Mouse (Mus musculus) gastrocnemius, adult 2 months (tissue): ENCODE measurements at regions not wholly inside any gene's neighbourhood (a gene's known extent, or its start where the extent isn't known, plus 50 kb on each side); places are given as distances from the start of the nearest gene placed in this dataset.

ENCODE experiments used
- DNase-seq: peaks from one replicate; pipeline ENCODE4 v3.0.0; 2022
- H3K27ac ChIP-seq: fragments of 200-600 bp; 2 replicates; pipeline ENCODE4 v1.8.1; 2022; ENCODE audit warnings: mild to moderate bottlenecking
- H3K4me3 ChIP-seq: fragments of 200-600 bp; 2 replicates; pipeline ENCODE4 v1.8.1; 2022; ENCODE audit warnings: mild to moderate bottlenecking, moderate library complexity
- CTCF ChIP-seq: fragments of 200-600 bp; IDR thresholded peaks from 2 replicates; pipeline ENCODE4 v1.8.1; 2022; ENCODE audit warnings: antibody characterized with exemption, mild to moderate bottlenecking, moderate library complexity
- intact Hi-C: fragments of 180-260 bp; cut with DNase I; formaldehyde crosslinking; loops from one replicate; pipeline ENCODE4 v1.15.1; 2025

- Histone ChIP-seq H3K4me3 (no peak overlapping the region), H3K27ac (no peak overlapping the region)
- DNase-seq, result no peak
- TF ChIP-seq CTCF, result no peak
- intact Hi-C loops, result no loop called here
Observed at GRCm38 (mm10) chr12:98005671-98006469, 253.4 kb downstream of the Galc start.

GRCm38 (mm10) chr12:98002217-98002616, 257.0 kb downstream of the Galc start:
- no peak overlapping the region for H3K27ac ChIP-seq
- H3K4me3 ChIP-seq, result no peak overlapping the region
- intact Hi-C loops, result no loop called here
- TF ChIP-seq CTCF, result no peak
- DNase-seq, result no peak

GRCm38 (mm10) chr12:97994884-97995283, 264.4 kb downstream of the Galc start:
- TF ChIP-seq CTCF, result no peak
- Histone ChIP-seq H3K27ac (no peak overlapping the region), H3K4me3 (no peak overlapping the region)
- intact Hi-C loops, result no loop called here
- DNase-seq, result no peak

GRCm38 (mm10) chr12:97993937-97994336, 265.3 kb downstream of the Galc start:
- no peak overlapping the region for H3K27ac ChIP-seq
- no peak for TF ChIP-seq CTCF
- DNase-seq, result no peak
- intact Hi-C loops, result no loop called here
- H3K4me3 ChIP-seq, result no peak overlapping the region

- intact Hi-C loops, result no loop called here
- Histone ChIP-seq H3K4me3 (no peak overlapping the region), H3K27ac (no peak overlapping the region)
- no peak for DNase-seq
- no peak for TF ChIP-seq CTCF
Observed at GRCm38 (mm10) chr12:97983390-97983789, 275.9 kb downstream of the Galc start.

GRCm38 (mm10) chr12:97978668-97979067, 280.6 kb downstream of the Galc start:
- intact Hi-C loops, result no loop called here
- DNase-seq, result no peak
- no peak for TF ChIP-seq CTCF
- Histone ChIP-seq H3K27ac (no peak overlapping the region), H3K4me3 (no peak overlapping the region)

- intact Hi-C loops, result no loop called here
- Histone ChIP-seq H3K27ac (no peak overlapping the region), H3K4me3 (no peak overlapping the region)
- DNase-seq, result no peak
- no peak for TF ChIP-seq CTCF
Observed at GRCm38 (mm10) chr12:97978178-97978651, 281.0 kb downstream of the Galc start.

- DNase-seq, result no peak
- no peak overlapping the region for H3K27ac ChIP-seq
- H3K4me3 ChIP-seq, result no peak overlapping the region
- intact Hi-C loops, result no loop called here
- TF ChIP-seq CTCF, result no peak
Observed at GRCm38 (mm10) chr12:97977633-97978032, 281.6 kb downstream of the Galc start.

GRCm38 (mm10) chr12:97973909-97974510, 285.2 kb downstream of the Galc start:
- intact Hi-C loops, result no loop called here

GRCm38 (mm10) chr12:97957201-97957600, 302.1 kb downstream of the Galc start:
- Histone ChIP-seq H3K27ac (no peak overlapping the region), H3K4me3 (no peak overlapping the region)
- no peak for DNase-seq
- no peak for TF ChIP-seq CTCF
- intact Hi-C loops, result no loop called here

More at GRCm38 (mm10) chr12:97973909-97974510, 285.2 kb downstream of the Galc start:
- Histone ChIP-seq H3K4me3 (no peak overlapping the region), H3K27ac (no peak overlapping the region)
- TF ChIP-seq CTCF, result peak; percentile 13; the same call in 1 of the 2 replicates
- no peak for DNase-seq

GRCm38 (mm10) chr12:97953336-97953735, 305.9 kb downstream of the Galc start:
- no peak for DNase-seq
- TF ChIP-seq CTCF, result no peak
- Histone ChIP-seq H3K27ac (no peak overlapping the region), H3K4me3 (no peak overlapping the region)
- intact Hi-C loops, result no loop called here

- intact Hi-C loops, result no loop called here
- DNase-seq, result no peak
Observed at GRCm38 (mm10) chr12:97952204-97952603, 307.1 kb downstream of the Galc start.

GRCm38 (mm10) chr12:97950072-97950471, 309.2 kb downstream of the Galc start:
- DNase-seq, result no peak
- intact Hi-C loops, result no loop called here
- no peak for TF ChIP-seq CTCF
- Histone ChIP-seq H3K4me3 (no peak overlapping the region), H3K27ac (no peak overlapping the region)

More at GRCm38 (mm10) chr12:97952204-97952603, 307.1 kb downstream of the Galc start:
- Histone ChIP-seq H3K27ac (no peak overlapping the region), H3K4me3 (no peak overlapping the region)
- no peak for TF ChIP-seq CTCF

- H3K27ac ChIP-seq, result no peak overlapping the region
- no peak overlapping the region for H3K4me3 ChIP-seq
- TF ChIP-seq CTCF, result no peak
- intact Hi-C loops, result no loop called here
- no peak for DNase-seq
Observed at GRCm38 (mm10) chr12:97947421-97947820, 311.8 kb downstream of the Galc start.
